Mouse (Mus musculus) midbrain, embryonic 15.5 days (tissue): ENCODE measurements at regions not wholly inside any gene's neighbourhood (a gene's known extent, or its start where the extent isn't known, plus 50 kb on each side); places are given as distances from the start of the nearest gene placed in this dataset.
"Not testable (repeated sequence)": the region's sequence is repeated elsewhere in the genome, so short reads cannot be mapped to it uniquely, and the experiment has no call there.

Experiments
- ATAC-seq: fragments of 200-750 bp; cut with Nextera tagmentation; replicated peaks from 2 replicates; pipeline ENCODE4 v1.8.0; 2017; ENCODE audit warnings: moderate TSS enrichment
- H3K27ac ChIP-seq: fragments of 300-500 bp; sonication (generic); 2 replicates; pipeline ENCODE4 v1.5.1; 2015; ENCODE audit warnings: mild to moderate bottlenecking, inconsistent platforms
- H3K27me3 ChIP-seq: fragments of 300-500 bp; sonication (generic); replicated peaks from 2 replicates; pipeline ENCODE4 v1.6.1; 2015; ENCODE audit warnings: inconsistent platforms
- H3K36me3 ChIP-seq: fragments of 300-500 bp; sonication (generic); replicated peaks from 2 replicates; pipeline ENCODE4 v1.6.1; 2015; ENCODE audit warnings: inconsistent platforms
- H3K4me1 ChIP-seq: fragments of 300-500 bp; sonication (generic); 2 replicates; pipeline ENCODE4 v1.6.1; 2015; ENCODE audit warnings: inconsistent platforms
- H3K4me2 ChIP-seq: fragments of 300-500 bp; sonication (generic); 2 replicates; pipeline ENCODE4 v1.6.1; 2015; ENCODE audit warnings: inconsistent platforms, mild to moderate bottlenecking, moderate library complexity
- H3K4me3 ChIP-seq: fragments of 300-500 bp; sonication (generic); 2 replicates; pipeline ENCODE4 v1.5.1; 2015; ENCODE audit warnings: mild to moderate bottlenecking, inconsistent platforms
- H3K9ac ChIP-seq: fragments of 300-500 bp; sonication (generic); 2 replicates; pipeline ENCODE4 v1.6.1; 2015; ENCODE audit warnings: mild to moderate bottlenecking, inconsistent platforms
- H3K9me3 ChIP-seq: fragments of 300-500 bp; sonication (generic); 2 replicates; pipeline ENCODE4 v1.6.1; 2016; ENCODE audit warnings: inconsistent platforms
- WGBS: fragments of 180-500 bp; shearing (Covaris S2); methylation state at CpG from one replicate; pipeline ENCODE4 v1.1.7; 2015; ENCODE audit warnings: mixed read lengths; 5-methylcytosine and 5-hydroxymethylcytosine counted together

DNA sequence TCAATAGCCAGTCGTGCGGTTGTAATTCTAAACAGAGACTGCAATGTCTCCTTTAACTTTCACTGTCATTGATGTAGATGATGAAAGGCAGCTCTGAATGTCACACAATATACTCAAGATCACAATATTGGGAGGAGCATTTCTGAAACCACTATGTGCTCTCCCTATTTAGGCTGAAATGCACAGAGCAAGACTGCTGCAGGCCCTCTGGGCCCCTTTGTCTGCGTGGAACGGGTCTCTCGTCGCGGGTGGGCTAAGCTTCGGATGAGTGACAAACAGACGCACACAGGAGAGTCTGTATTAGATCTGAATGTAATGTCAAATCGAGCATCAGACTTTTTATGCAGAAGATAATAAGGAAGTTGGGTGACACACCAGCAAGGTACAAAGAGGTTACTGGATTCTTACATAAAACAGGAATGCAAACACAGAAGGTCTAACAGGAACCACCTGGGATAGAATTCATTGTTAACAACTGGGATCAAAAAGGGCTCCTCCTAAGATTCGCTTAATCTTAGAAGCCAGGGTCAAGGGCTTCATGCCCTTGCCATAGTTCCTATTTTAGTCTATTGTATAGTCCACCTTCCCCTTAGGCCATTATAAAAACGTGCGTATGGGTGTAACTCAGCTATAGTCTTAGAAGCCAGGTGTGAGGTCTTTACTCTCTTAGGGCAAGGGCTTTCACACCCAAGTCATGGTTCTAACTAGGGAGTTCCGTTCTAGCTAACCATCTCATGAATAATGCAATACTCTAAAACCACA is 62.5 kb upstream of the Tnfrsf8 start:
- WGBS = 87% methylated on average over 14 of the region's 14 CpGs
- not testable (repeated sequence) for H3K4me1 ChIP-seq, H3K4me3 ChIP-seq, H3K36me3 ChIP-seq, H3K4me2 ChIP-seq, H3K9me3 ChIP-seq, H3K27ac ChIP-seq, H3K27me3 ChIP-seq, ATAC-seq, H3K9ac ChIP-seq

DNA sequence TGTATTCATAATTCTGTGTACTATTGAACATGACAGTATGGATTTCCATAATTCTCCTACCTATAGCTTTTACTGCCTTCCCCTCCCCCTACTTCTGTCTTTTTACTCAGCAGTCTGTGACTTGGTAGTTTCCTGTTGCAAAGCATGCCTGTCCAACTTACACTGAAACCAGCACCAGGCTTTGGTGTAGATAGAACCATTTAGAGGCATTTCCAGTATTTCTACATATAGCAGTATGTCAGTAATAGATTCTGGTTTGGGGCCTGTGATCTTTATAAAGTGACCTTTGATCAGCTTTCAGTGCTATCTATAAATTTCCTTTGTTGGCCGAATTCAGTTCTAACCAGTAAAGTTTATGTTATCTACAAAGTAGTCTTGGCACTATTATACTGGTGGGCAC is 54.8 kb upstream of the Tnfrsf8 start:
- H3K36me3 ChIP-seq = no peaks in the 10 kb centered on the region
- no peak overlapping the region for H3K4me2 ChIP-seq
- H3K9me3 ChIP-seq = no peaks in the 10 kb centered on the region
- WGBS = 69% methylated on average over 1 of the region's 1 CpGs
- H3K27ac ChIP-seq = no peak overlapping the region
- no peak for ATAC-seq
- no peaks in the 10 kb centered on the region for H3K4me1 ChIP-seq
- no peaks in the 10 kb centered on the region for H3K27me3 ChIP-seq
- H3K4me3 ChIP-seq = no peak overlapping the region
- H3K9ac ChIP-seq = no peak overlapping the region

DNA sequence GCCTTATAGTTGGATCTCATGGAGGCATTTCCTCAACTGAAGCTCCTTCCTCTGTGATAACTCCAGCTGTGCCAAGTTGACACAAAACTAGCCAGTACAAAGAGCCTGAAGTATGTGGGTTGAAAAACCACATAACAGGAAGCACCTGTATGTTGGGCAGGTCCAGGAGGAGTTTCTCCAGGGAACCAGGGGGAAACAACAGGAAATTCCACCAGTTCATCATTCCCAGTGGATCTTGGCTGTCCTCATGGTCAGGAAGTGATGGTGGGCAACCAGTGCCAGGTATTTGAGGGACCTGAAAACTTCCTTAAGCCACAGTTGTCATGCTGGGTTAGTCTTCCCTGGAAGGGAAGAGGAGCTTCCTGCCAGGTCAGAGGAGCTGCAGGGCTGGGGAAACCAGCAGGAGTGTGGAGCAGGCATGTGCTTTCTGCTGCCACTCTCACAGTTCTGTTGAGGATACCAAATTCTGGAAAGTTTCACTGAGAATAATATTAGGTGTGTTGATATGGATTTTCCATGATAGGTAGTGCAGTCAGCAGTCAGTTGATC is 52.4 kb upstream of the Tnfrsf8 start:
- H3K27me3 ChIP-seq = no peaks in the 10 kb centered on the region
- ATAC-seq = no peak
- no peak overlapping the region for H3K4me2 ChIP-seq
- H3K9ac ChIP-seq = no peak overlapping the region
- no peaks in the 10 kb centered on the region for H3K36me3 ChIP-seq
- H3K27ac ChIP-seq = no peak overlapping the region
- H3K4me3 ChIP-seq = no peak overlapping the region
- H3K9me3 ChIP-seq = no peaks in the 10 kb centered on the region
- no peaks in the 10 kb centered on the region for H3K4me1 ChIP-seq

DNA sequence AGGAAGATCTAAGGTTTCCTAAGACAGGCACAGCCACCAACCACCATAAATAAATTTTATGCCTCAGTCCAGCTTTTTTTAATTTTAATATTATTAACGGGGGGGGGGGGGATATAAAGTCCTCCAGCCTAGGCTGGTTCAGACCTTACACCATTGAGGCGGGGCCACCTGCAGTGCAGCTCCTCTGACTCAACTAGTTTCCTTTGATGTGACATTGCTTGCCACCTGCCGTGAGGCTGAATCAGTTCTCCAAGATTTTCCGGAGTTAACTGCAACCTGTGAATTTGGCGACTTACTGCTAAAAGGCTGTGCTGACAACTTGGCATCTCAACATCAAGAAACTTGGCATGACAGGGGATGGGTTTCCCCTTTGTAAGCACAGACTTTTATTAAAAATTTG is 51.3 kb upstream of the Tnfrsf8 start:
- no peak for ATAC-seq
- 31% methylated on average over 5 of the region's 5 CpGs for WGBS
- Histone ChIP-seq H3K4me3 (no peak overlapping the region), H3K36me3 (no peaks in the 10 kb centered on the region), H3K27ac (no peak overlapping the region), H3K9ac (no peak overlapping the region), H3K4me1 (no peaks in the 10 kb centered on the region), H3K27me3 (no peaks in the 10 kb centered on the region), H3K9me3 (no peaks in the 10 kb centered on the region), H3K4me2 (no peak overlapping the region)

DNA sequence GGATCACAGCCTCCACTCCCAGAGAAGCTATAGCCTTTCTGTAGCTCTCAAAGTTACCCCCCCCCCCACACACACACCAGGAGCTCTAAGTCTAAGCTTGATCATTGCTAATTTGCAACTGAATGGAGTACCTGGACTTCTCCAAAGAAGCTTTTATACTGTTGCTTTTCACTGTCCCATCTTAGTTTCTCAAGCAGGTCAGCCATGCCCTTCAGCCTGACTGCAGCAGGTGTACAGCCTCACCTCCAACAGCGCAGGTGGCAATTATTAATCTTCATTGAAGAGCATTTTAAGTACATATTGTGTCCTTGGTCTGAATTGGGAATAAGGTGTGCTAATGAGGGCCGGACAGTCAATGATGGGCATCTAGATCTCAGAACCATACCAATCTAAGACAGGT is 50.8 kb upstream of the Tnfrsf8 start:
- not testable (repeated sequence) for H3K9me3 ChIP-seq, H3K4me3 ChIP-seq, H3K27ac ChIP-seq, H3K36me3 ChIP-seq, H3K4me2 ChIP-seq, ATAC-seq, H3K4me1 ChIP-seq, H3K27me3 ChIP-seq, H3K9ac ChIP-seq
- WGBS = 93% methylated on average over 2 of the region's 2 CpGs
